ENCODE assay signal across 8 mouse cellular contexts in genomic region chr1:136008159-136008533, GRCm38 (mm10). TPM values are rescaled to one million over a fixed set of nuclear protein-coding genes. Genes with fewer than 3 reads are reported as not detected.
DNase-seq lines count a peak whose midpoint lies in the region; ATAC-seq and TF ChIP-seq lines count a peak whose summit lies in the region.

No protein-coding gene starts in this region.

- H3K9ac ChIP-seq in lung, embryonic 14.5 days = no peak overlapping the region
- no peak overlapping the region for H3K9ac ChIP-seq in limb, embryonic 15.5 days

- no peaks in the 10 kb centered on the region for H3K4me1 ChIP-seq in lung, embryonic 14.5 days (ENCODE audit: insufficient read depth)
- H3K4me1 ChIP-seq in forebrain, embryonic 10.5 days = peaks cover 13% of the 10 kb centered on the region
- H3K4me1 ChIP-seq in limb, embryonic 15.5 days = peaks cover 10% of the 10 kb centered on the region; the same call in 1 of the 2 replicates
- peaks cover 3% of the 10 kb centered on the region; the same call in 1 of the 2 replicates for H3K4me1 ChIP-seq in small intestine, adult 2 months (ENCODE audit: control insufficient read depth, insufficient read depth, insufficient read length, low read length)

- no peak for DNase-seq in lung, embryonic 14.5 days
- DNase-seq in lung, postnatal 14 days = no peak
- DNase-seq in forebrain, embryonic 10.5 days (ENCODE audit: extremely low spot score, low spot score) = no peak
- no peak for DNase-seq in thymus, postnatal 10 days (ENCODE audit: low spot score in 2 of 2)
- no peak for DNase-seq in right cerebral cortex, postnatal 14 days
- no peak for DNase-seq in natural killer cell, adult 2 months (ENCODE audit: low spot score in 2 of 2)

- no peaks in the 10 kb centered on the region for H3K36me3 ChIP-seq in lung, embryonic 14.5 days (ENCODE audit: insufficient read depth)
- no peaks in the 10 kb centered on the region for H3K36me3 ChIP-seq in forebrain, embryonic 10.5 days (replicated peaks)
- H3K36me3 ChIP-seq in limb, embryonic 15.5 days = no peaks in the 10 kb centered on the region
- H3K36me3 ChIP-seq in small intestine, adult 2 months (ENCODE audit: control insufficient read depth, insufficient read depth, low read length) = no peaks in the 10 kb centered on the region

- no peak for TF ChIP-seq POLR2A in small intestine, adult 2 months (IDR thresholded peaks at IDR 0.05; ENCODE audit: low read depth, low read length)

- H3K27ac ChIP-seq in lung, embryonic 14.5 days (ENCODE audit: low read depth) = no peak overlapping the region
- H3K27ac ChIP-seq in forebrain, embryonic 10.5 days = no peak overlapping the region
- H3K27ac ChIP-seq in limb, embryonic 15.5 days = no peak overlapping the region
- H3K27ac ChIP-seq in small intestine, adult 2 months (ENCODE audit: insufficient read depth, low read depth, low read length) = no peak overlapping the region

- peak overlapping the region; percentile 43 for H3K4me3 ChIP-seq in lung, embryonic 14.5 days (ENCODE audit: low read depth, low read length)
- H3K4me3 ChIP-seq in forebrain, embryonic 10.5 days = peak overlapping the region; percentile 57
- peak overlapping the region; percentile 41 for H3K4me3 ChIP-seq in limb, embryonic 15.5 days
- H3K4me3 ChIP-seq in small intestine, adult 2 months (ENCODE audit: low read depth, low read length) = 0 out of 2 replicates have a peak overlapping the region, but pooled peaks have one; percentile 65

- 15% methylated on average over 8 of the region's 8 CpGs for WGBS in lung, embryonic 14.5 days
- 23% methylated on average over 8 of the region's 8 CpGs for WGBS in forebrain, embryonic 10.5 days
- WGBS in limb, embryonic 15.5 days = 17% methylated on average over 8 of the region's 8 CpGs
- WGBS in small intestine, adult 2 months = 13% methylated on average over 8 of the region's 8 CpGs

- TF ChIP-seq CTCF in lung, embryonic 14.5 days (IDR thresholded peaks at IDR 0.05; ENCODE audit: low read depth) = no peak
- no peak for TF ChIP-seq CTCF in small intestine, adult 2 months (IDR thresholded peaks at IDR 0.05; ENCODE audit: extremely low read depth, insufficient read length, insufficient replicate concordance, low read depth, low read length)

- ATAC-seq in lung, embryonic 14.5 days (ENCODE audit: insufficient read depth) = peak; percentile 67
- ATAC-seq in limb, embryonic 15.5 days (ENCODE audit: insufficient number of reproducible peaks, low FRiP score, low TSS enrichment, low read depth) = no peak; the same call in 1 of the 2 replicates

- H3K9me3 ChIP-seq in lung, embryonic 14.5 days (ENCODE audit: low read depth, low read length) = no peaks in the 10 kb centered on the region
- no peaks in the 10 kb centered on the region for H3K9me3 ChIP-seq in forebrain, embryonic 10.5 days
- H3K9me3 ChIP-seq in limb, embryonic 15.5 days = no peaks in the 10 kb centered on the region

- H3K27me3 ChIP-seq in lung, embryonic 14.5 days (ENCODE audit: insufficient read depth, low read length) = peaks cover 11% of the 10 kb centered on the region; the same call in 1 of the 2 replicates
- peaks cover 42% of the 10 kb centered on the region for H3K27me3 ChIP-seq in forebrain, embryonic 10.5 days (ENCODE audit: poor library complexity, severe bottlenecking)
- H3K27me3 ChIP-seq in limb, embryonic 15.5 days = peaks cover 10% of the 10 kb centered on the region; the same call in 1 of the 2 replicates
- H3K27me3 ChIP-seq in small intestine, adult 2 months (ENCODE audit: control insufficient read depth, insufficient read depth, low read length) = peaks cover 3% of the 10 kb centered on the region; the same call in 1 of the 2 replicates

- H3K4me2 ChIP-seq in lung, embryonic 14.5 days = peak overlapping the region; percentile 78
- peak overlapping the region; percentile 61 for H3K4me2 ChIP-seq in limb, embryonic 15.5 days

RNA-seq across cellular contexts. Expression of gene Tmem9, which starts 0.2 kb away (rescaled TPM):
- polyA plus RNA-seq in lung, embryonic 14.5 days (2014; fragmentation: Nextera tagmentation; extraction: Ambion mirVana) = 72.7 and 76.3 TPM in 2 replicates
- polyA plus RNA-seq in forebrain, embryonic 10.5 days (2016; fragmentation: Nextera tagmentation; extraction: Ambion mirVana) = 132 and 135 TPM in 2 replicates
- polyA plus RNA-seq in limb, embryonic 15.5 days (2015; fragmentation: Nextera tagmentation; extraction: Ambion mirVana) = 176 and 178 TPM in 2 replicates
- polyA plus RNA-seq in small intestine, adult 2 months (2012; rRNA removed) = 20.4 and 21.8 TPM in 2 replicates

RNA-seq across cellular contexts. Expression of gene Igfn1, which starts 2.0 kb away (rescaled TPM):
- polyA plus RNA-seq in lung, embryonic 14.5 days (2014; fragmentation: Nextera tagmentation; extraction: Ambion mirVana) = not detected in 2 replicates
- not detected in 2 replicates for polyA plus RNA-seq in forebrain, embryonic 10.5 days (2016; fragmentation: Nextera tagmentation; extraction: Ambion mirVana)
- 0.09 and 0.14 TPM in 2 replicates for polyA plus RNA-seq in limb, embryonic 15.5 days (2015; fragmentation: Nextera tagmentation; extraction: Ambion mirVana)
- polyA plus RNA-seq in small intestine, adult 2 months (2012; rRNA removed) = 0.11 and 0.34 TPM in 2 replicates

RNA-seq across cellular contexts. Expression of gene Ascl5, which starts 42.5 kb away (rescaled TPM):
- not detected in 2 replicates for polyA plus RNA-seq in lung, embryonic 14.5 days (2014; fragmentation: Nextera tagmentation; extraction: Ambion mirVana)
- not detected in 2 replicates for polyA plus RNA-seq in forebrain, embryonic 10.5 days (2016; fragmentation: Nextera tagmentation; extraction: Ambion mirVana)
- polyA plus RNA-seq in limb, embryonic 15.5 days (2015; fragmentation: Nextera tagmentation; extraction: Ambion mirVana) = not detected in 2 replicates
- polyA plus RNA-seq in small intestine, adult 2 months (2012; rRNA removed) = not detected in 2 replicates

RNA-seq across cellular contexts. Expression of gene Cacna1s, which starts 44.4 kb away (rescaled TPM):
- not detected in 2 replicates for polyA plus RNA-seq in lung, embryonic 14.5 days (2014; fragmentation: Nextera tagmentation; extraction: Ambion mirVana)
- polyA plus RNA-seq in forebrain, embryonic 10.5 days (2016; fragmentation: Nextera tagmentation; extraction: Ambion mirVana) = 0.20 TPM in 1 of 2 replicates, not detected in the other
- 5.2 and 11.0 TPM in 2 replicates for polyA plus RNA-seq in limb, embryonic 15.5 days (2015; fragmentation: Nextera tagmentation; extraction: Ambion mirVana)
- 2.3 and 3.4 TPM in 2 replicates for polyA plus RNA-seq in small intestine, adult 2 months (2012; rRNA removed)
